Mouse (Mus musculus) midbrain, embryonic 12.5 days (tissue): ENCODE measurements at regions not wholly inside any gene's neighbourhood (a gene's known extent, or its start where the extent isn't known, plus 50 kb on each side); places are given as distances from the start of the nearest gene placed in this dataset.

ENCODE experiments used
- ATAC-seq: fragments of 200-750 bp; cut with Nextera tagmentation; 2 replicates; pipeline ENCODE4 v1.8.0; 2017; ENCODE audit warnings: low read depth, moderate TSS enrichment, moderate library complexity; ENCODE audit not compliant: low FRiP score
- H3K27ac ChIP-seq: fragments of 300-500 bp; sonication (generic); replicated peaks from 2 replicates; pipeline ENCODE4 v1.5.1; 2016; ENCODE audit warnings: mild to moderate bottlenecking
- H3K27me3 ChIP-seq: fragments of 300-500 bp; sonication (generic); 2 replicates; pipeline ENCODE4 v1.6.1; 2016; ENCODE audit warnings: mild to moderate bottlenecking
- H3K36me3 ChIP-seq: fragments of 300-500 bp; sonication (generic); 2 replicates; pipeline ENCODE4 v1.6.1; 2016
- H3K4me1 ChIP-seq: fragments of 300-500 bp; sonication (generic); 2 replicates; pipeline ENCODE4 v1.6.1; 2016
- H3K4me2 ChIP-seq: fragments of 300-500 bp; sonication (generic); replicated peaks from 2 replicates; pipeline ENCODE4 v1.6.1; 2016; ENCODE audit warnings: mild to moderate bottlenecking, moderate library complexity
- H3K4me3 ChIP-seq: fragments of 300-500 bp; sonication (generic); 2 replicates; pipeline ENCODE4 v1.5.1; 2016; ENCODE audit warnings: mild to moderate bottlenecking
- H3K9ac ChIP-seq: fragments of 300-500 bp; sonication (generic); replicated peaks from 2 replicates; pipeline ENCODE4 v1.6.1; 2016; ENCODE audit warnings: mild to moderate bottlenecking, moderate library complexity
- H3K9me3 ChIP-seq: fragments of 300-500 bp; sonication (generic); 2 replicates; pipeline ENCODE4 v1.6.1; 2016; ENCODE audit warnings: mild to moderate bottlenecking
- WGBS: fragments of 180-500 bp; shearing (Covaris S2); methylation state at CpG from one replicate; pipeline ENCODE4 v1.1.7; 2016; 5-methylcytosine and 5-hydroxymethylcytosine counted together

DNA sequence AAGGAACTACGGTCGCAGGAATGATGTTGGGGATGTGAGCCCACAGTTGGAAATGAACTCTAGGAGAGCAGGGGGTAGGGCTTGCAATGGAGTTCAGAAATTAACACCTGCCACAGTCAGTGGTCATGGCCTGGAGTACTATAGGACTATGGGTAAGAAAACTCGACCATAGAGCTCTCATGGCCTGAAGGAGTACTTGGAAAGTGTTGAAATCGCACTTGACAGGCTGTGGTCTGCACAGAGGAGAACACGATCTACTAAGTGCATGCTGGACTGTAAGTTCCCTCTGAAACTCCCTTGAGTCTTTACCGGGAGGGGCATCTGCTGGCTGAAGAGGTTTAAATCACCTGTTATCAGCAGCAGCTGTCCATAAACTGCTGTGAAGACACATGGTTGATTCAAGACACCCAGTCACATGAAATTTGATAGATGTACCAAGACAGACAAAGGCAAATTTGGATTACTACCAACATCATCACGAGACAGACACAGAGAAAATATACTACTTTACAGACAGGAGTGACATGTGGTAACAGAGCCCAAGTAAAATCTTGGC is 430.6 kb downstream of the Irx1 start:
- Histone ChIP-seq H3K9ac (no peak overlapping the region), H3K9me3 (no peaks in the 10 kb centered on the region), H3K4me1 (peaks cover 7% of the 10 kb centered on the region; the same call in 1 of the 2 replicates), H3K27me3 (peaks cover 23% of the 10 kb centered on the region), H3K4me3 (no peak overlapping the region), H3K36me3 (no peaks in the 10 kb centered on the region), H3K4me2 (no peak overlapping the region), H3K27ac (no peak overlapping the region)
- ATAC-seq, result no peak
- 85% methylated on average over 7 of the region's 7 CpGs for WGBS

DNA sequence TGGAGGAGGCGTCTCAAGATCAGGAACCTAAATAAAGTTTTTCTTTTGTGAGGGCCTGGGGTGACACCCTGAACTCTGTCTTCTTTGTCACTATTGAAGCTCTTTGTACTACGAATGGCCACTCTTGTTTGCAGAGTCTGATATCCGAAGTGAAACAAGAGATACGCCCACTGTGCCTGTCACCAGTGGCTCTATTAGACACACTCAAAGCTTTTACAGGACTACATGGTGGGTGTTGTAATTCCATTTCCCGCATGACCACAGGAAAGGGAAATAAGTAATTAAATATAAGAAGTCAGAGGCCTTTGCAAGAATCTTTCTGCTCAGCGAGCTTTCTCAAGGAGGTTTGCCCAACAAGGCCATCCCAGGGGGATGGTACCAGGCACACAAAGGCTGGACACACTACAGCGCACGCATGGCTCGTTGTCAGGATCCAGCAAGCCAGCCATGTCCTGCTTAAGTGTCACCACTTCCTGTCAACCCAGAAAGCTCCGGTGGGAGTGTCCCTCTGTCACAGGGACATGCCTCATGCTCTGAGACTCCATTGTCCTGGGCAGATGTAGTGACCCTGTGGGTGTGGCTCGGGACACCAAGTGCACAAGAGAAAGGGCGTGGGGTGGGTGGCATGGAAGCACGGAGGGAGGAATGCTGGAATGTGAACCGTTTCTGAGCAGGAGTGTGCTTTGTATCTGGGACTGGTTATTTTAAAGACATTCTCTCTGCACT is 434.0 kb downstream of the Irx1 start:
- Histone ChIP-seq H3K27ac (no peak overlapping the region), H3K4me2 (no peak overlapping the region), H3K27me3 (peaks cover 29% of the 10 kb centered on the region), H3K9me3 (no peaks in the 10 kb centered on the region), H3K4me1 (peaks cover 7% of the 10 kb centered on the region; the same call in 1 of the 2 replicates), H3K4me3 (no peak overlapping the region), H3K36me3 (no peaks in the 10 kb centered on the region), H3K9ac (no peak overlapping the region)
- 31% methylated on average over 14 of the region's 14 CpGs for WGBS
- ATAC-seq, result no peak

DNA sequence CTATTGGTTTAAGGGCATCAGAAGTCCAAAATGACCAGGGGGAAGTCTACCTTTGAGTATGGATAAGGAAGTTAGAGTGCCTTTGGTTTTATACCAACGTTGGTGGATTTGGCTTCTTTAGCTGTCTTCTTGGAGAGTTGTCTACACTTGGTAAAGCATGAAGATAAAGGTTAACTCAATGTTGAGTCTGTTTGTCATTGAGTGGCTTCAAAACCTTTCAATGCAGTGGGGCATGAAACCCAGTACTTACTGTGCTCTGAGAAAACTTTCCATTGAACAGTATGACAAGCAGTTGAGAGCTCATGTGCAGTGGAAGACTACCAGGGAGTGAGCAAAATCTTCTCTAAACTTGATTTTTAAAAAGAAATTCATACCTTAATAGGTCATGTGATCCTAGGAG is 445.7 kb downstream of the Irx1 start:
- Histone ChIP-seq H3K9ac (no peak overlapping the region), H3K4me2 (no peak overlapping the region), H3K36me3 (no peaks in the 10 kb centered on the region), H3K9me3 (no peaks in the 10 kb centered on the region), H3K27ac (no peak overlapping the region), H3K4me1 (no peaks in the 10 kb centered on the region), H3K4me3 (no peak overlapping the region), H3K27me3 (no peaks in the 10 kb centered on the region)
- ATAC-seq, result no peak
- 88% methylated on average over 1 of the region's 1 CpGs for WGBS

DNA sequence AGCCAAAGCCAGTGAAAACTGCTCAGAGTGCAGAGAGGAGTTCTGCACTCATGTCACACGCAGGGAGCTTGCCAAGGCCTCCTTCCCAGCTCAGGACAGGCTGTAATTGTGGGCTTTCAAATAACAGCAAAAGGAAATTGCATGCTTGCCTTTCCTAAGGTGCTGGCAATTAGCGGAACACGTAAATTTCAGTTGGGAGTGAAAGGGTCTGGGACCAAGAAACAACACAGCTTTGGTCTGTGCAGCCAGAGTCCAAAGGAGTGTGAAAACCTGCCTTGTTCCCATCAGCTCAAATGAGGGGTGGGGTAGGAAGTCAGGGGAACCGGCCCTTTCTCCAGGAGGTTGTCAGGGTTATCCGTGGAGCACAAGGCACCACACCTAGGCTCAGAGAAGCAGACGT is 450.3 kb downstream of the Irx1 start:
- ATAC-seq, result no peak
- Histone ChIP-seq H3K4me3 (no peak overlapping the region), H3K36me3 (no peaks in the 10 kb centered on the region), H3K9ac (no peak overlapping the region), H3K9me3 (no peaks in the 10 kb centered on the region), H3K27ac (no peak overlapping the region), H3K27me3 (peaks cover 8% of the 10 kb centered on the region; the same call in 1 of the 2 replicates), H3K4me2 (no peak overlapping the region), H3K4me1 (peaks cover 3% of the 10 kb centered on the region)
- 68% methylated on average over 6 of the region's 6 CpGs for WGBS

DNA sequence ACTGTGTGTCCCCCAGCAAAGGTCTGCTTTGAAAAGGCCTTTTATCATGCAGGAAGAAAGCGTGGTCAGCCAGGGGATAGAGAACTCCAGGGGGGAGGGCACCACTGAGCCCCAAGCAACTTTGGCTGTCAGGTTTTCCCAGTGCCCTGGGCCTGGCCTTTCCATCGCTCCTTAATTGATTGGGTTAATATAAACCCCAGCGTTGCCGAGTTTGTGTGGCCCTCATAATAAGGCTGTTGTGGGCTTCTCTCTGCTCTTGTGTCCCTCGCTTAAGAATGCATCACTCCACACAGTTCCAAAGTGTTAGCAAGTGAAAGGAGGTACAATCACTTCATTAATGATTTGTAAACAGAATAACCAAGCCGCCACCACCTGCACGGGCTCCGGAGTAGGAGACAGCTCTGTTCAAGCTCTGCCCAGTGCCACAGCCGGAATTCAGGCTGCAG is 455.5 kb downstream of the Irx1 start:
- peak; percentile 77 for ATAC-seq
- WGBS, result 8% methylated on average over 9 of the region's 9 CpGs
- no peak overlapping the region for H3K4me3 ChIP-seq
- peak overlapping the region; percentile 66 for H3K27ac ChIP-seq
- H3K9ac ChIP-seq, result no peak overlapping the region
- peaks cover 11% of the 10 kb centered on the region; the same call in 1 of the 2 replicates for H3K27me3 ChIP-seq
- peak overlapping the region; percentile 45 for H3K4me2 ChIP-seq
- H3K36me3 ChIP-seq, result no peaks in the 10 kb centered on the region
- peaks cover 18% of the 10 kb centered on the region for H3K4me1 ChIP-seq
- H3K9me3 ChIP-seq, result no peaks in the 10 kb centered on the region

DNA sequence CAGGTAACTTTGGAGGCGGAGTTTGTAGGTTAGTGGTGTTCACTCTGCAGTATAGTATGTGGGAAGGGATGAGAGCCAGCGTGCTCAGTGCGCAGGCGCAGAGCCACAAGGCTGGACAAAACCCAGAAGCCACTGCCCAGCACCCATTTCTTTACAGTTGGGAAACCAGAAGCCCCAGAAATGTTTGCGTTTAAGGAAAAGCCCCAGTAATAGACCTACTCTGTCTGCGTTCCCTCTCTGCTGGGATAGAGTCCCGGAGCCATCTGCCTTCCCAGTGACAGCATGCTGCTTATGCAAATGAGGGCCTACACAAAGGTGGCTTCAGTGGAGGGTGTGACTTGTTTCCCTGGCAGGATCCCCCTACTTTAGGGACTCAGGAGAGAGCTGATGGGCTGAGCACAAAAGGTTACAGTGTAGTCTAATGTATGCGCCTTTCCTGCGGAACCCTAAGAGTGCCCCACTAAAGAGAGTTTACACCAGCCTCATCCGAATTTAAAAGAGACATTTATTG is 456.0 kb downstream of the Irx1 start:
- H3K4me2 ChIP-seq, result peak overlapping the region; percentile 45
- no peaks in the 10 kb centered on the region for H3K9me3 ChIP-seq
- H3K9ac ChIP-seq, result no peak overlapping the region
- no peaks in the 10 kb centered on the region for H3K36me3 ChIP-seq
- H3K27me3 ChIP-seq, result peaks cover 11% of the 10 kb centered on the region; the same call in 1 of the 2 replicates
- ATAC-seq, result peak; percentile 89
- peak overlapping the region; percentile 3; the same call in 1 of the 2 replicates for H3K4me3 ChIP-seq
- H3K4me1 ChIP-seq, result peaks cover 18% of the 10 kb centered on the region
- WGBS, result 5% methylated on average over 10 of the region's 10 CpGs
- H3K27ac ChIP-seq, result peak overlapping the region; percentile 66

DNA sequence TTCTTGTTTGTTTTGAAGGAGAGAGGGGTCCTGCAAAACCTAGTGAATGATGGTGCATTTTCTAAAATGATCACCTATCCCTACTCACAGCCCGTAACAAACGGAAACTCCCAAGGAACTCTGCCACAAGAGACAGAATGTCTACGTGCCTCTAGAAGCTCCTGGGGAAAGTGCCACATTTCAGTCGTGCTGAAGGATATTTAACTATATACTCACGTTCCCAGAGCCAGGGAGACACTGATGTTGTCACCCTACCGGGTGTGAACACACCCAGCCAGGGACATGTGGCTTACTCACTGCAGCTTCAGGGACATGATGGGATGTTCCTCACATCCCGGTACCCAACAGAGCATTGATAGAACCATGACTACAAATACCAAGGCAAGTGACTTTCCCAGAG is 456.7 kb downstream of the Irx1 start:
- ATAC-seq, result no peak; the same call in 1 of the 2 replicates
- Histone ChIP-seq H3K9ac (no peak overlapping the region), H3K36me3 (no peaks in the 10 kb centered on the region), H3K27me3 (peaks cover 11% of the 10 kb centered on the region; the same call in 1 of the 2 replicates), H3K4me2 (peak overlapping the region; percentile 45), H3K4me1 (peaks cover 18% of the 10 kb centered on the region), H3K4me3 (no peak overlapping the region), H3K27ac (peak overlapping the region; percentile 66; the same call in 1 of the 2 replicates), H3K9me3 (no peaks in the 10 kb centered on the region)
- WGBS, result 39% methylated on average over 7 of the region's 7 CpGs

DNA sequence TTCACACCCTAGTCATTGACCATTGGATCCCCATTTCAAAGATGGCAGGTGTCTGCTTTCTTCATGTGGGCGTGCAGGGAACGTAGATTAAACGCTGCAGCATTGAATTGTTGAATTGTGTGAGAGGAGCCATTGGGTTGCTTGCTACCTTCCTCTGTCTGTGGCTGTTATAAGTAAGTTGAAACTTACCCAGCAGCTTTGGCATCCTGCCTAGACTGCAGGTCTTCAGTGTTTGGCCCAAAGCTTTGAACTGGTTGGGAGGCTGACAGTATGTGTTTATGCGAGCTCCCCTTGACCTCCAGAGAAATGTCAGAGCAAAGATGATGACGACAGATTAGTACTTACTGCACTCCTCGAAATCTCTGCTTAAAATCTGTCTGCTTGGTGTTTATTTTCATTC is 473.8 kb downstream of the Irx1 start:
- no peaks in the 10 kb centered on the region for H3K27me3 ChIP-seq
- no peak for ATAC-seq
- 79% methylated on average over 6 of the region's 6 CpGs for WGBS
- no peak overlapping the region for H3K4me2 ChIP-seq
- no peak overlapping the region for H3K4me3 ChIP-seq
- no peak overlapping the region for H3K9ac ChIP-seq
- no peak overlapping the region for H3K27ac ChIP-seq
- no peaks in the 10 kb centered on the region for H3K4me1 ChIP-seq
- H3K36me3 ChIP-seq, result no peaks in the 10 kb centered on the region
- no peaks in the 10 kb centered on the region for H3K9me3 ChIP-seq

DNA sequence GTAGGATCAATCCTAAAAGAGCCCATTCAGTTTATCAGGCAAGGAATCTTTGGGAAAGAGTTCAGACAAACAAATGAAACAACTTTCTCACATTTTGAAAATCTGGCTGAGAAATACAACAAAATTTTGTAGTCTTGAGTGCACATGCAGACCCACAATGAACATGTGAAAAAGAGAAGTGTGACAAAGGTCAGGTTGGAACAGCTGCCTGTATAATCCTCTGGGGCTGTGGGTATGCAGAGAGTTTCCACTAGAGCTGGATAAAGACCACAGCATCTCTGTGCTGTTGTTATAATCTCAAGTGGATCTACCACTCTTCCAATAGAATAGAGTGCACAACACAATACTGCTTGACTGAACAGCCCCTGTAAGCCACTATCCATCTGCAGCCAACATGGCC is 482.3 kb downstream of the Irx1 start:
- Histone ChIP-seq H3K4me1 (no peaks in the 10 kb centered on the region), H3K27me3 (no peaks in the 10 kb centered on the region), H3K4me2 (no peak overlapping the region), H3K27ac (no peak overlapping the region), H3K9ac (no peak overlapping the region), H3K4me3 (no peak overlapping the region), H3K9me3 (no peaks in the 10 kb centered on the region), H3K36me3 (no peaks in the 10 kb centered on the region)
- no peak for ATAC-seq

DNA sequence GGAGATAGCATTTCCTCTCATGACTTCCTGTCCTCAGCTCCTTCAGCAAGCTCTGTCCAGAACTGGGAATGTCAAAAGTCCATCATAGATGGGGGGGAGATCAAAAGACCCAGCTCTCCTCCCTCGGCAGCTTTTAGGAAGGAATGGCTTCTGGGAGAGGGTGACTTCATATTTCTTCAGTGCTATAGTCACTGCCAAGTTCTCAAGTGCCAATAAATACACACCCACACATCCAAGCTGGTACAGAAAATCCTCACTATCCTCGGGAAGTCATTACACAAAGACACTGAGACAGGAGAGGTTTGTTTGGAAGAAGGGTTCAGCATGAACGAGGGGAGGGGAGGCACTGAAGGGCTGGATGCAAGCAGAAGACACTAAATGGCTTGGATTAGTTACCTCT is 502.0 kb downstream of the Irx1 start:
- Histone ChIP-seq H3K27ac (no peak overlapping the region), H3K36me3 (no peaks in the 10 kb centered on the region), H3K9ac (no peak overlapping the region), H3K27me3 (peaks cover 57% of the 10 kb centered on the region), H3K9me3 (no peaks in the 10 kb centered on the region), H3K4me3 (no peak overlapping the region), H3K4me2 (no peak overlapping the region), H3K4me1 (peaks cover 16% of the 10 kb centered on the region)
- no peak for ATAC-seq
- 71% methylated on average over 3 of the region's 3 CpGs for WGBS

DNA sequence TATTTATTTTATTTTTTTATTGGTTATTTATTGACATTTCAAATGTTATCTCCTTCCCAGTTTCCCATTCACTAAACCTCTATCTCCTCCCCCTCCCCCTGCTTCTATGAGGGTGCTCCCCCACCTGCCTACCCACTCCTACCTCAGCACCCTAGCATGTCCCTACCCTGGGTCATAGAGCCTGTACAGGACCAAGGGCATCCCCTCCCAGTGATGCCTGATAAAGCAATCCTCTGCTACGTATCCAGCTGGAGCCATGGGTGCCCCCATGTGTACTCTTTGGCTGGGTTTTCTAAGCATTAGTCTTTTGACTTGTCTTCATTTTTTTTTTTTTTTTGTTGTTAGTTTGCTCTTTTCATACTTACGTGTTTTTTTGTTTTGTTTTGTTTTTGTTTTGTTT is 502.9 kb downstream of the Irx1 start:
- no peak overlapping the region for H3K27ac ChIP-seq
- no peak overlapping the region for H3K4me3 ChIP-seq
- 87% methylated on average over 2 of the region's 2 CpGs for WGBS
- H3K9me3 ChIP-seq, result no peaks in the 10 kb centered on the region
- ATAC-seq, result no peak
- H3K9ac ChIP-seq, result no peak overlapping the region
- H3K27me3 ChIP-seq, result peaks cover 61% of the 10 kb centered on the region
- H3K4me2 ChIP-seq, result no peak overlapping the region
- peaks cover 16% of the 10 kb centered on the region for H3K4me1 ChIP-seq
- no peaks in the 10 kb centered on the region for H3K36me3 ChIP-seq

DNA sequence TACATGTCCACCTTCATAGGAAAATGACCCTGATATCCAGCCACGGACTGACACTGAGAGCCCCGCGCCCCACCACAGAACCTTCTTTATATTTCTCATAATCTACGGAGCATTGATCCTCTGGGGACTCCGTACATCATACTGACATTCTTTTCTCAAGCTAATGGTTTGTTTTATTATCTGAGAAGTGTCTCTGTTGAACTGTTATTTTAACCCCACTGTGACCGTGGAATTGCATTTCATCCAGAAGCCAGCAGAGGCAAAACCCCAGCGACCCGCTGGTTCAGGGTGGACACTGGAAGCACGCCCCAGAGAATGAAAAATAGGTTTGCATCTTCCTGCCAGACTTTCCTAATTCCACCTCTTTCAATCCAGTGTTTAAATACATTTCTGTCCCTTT is 503.4 kb downstream of the Irx1 start:
- H3K27me3 ChIP-seq, result peaks cover 62% of the 10 kb centered on the region
- no peak overlapping the region for H3K4me3 ChIP-seq
- ATAC-seq, result no peak
- H3K4me1 ChIP-seq, result peaks cover 16% of the 10 kb centered on the region
- H3K9ac ChIP-seq, result no peak overlapping the region
- no peak overlapping the region for H3K4me2 ChIP-seq
- H3K27ac ChIP-seq, result no peak overlapping the region
- H3K9me3 ChIP-seq, result no peaks in the 10 kb centered on the region
- H3K36me3 ChIP-seq, result no peaks in the 10 kb centered on the region
- WGBS, result 52% methylated on average over 9 of the region's 9 CpGs
